Mouse (Mus musculus) heart, embryonic 14.5 days (tissue): ENCODE results near the gene Igfn1. TPM values are rescaled to one million over a fixed set of nuclear protein-coding genes. Genes with fewer than 3 reads are reported as not detected.

Source experiments
- ATAC-seq: fragments of 200-750 bp; cut with Nextera tagmentation; 2 replicates; pipeline ENCODE4 v1.8.0; 2017; ENCODE audit warnings: low read depth, moderate TSS enrichment; ENCODE audit not compliant: insufficient number of reproducible peaks, insufficient read depth, low FRiP score
- H3K27ac ChIP-seq, 2 experiments: fragments of 200-500 bp in 1 of 2; fragments of 300-500 bp in 1 of 2; sonication (generic) in 1 of 2; replicated peaks in 1 of 2; 2 replicates each; pipeline ENCODE4 v1.5.1; 2012 to 2014; ENCODE audit warnings: low read depth in 2 of 2, low read length in 2 of 2, control low read depth in 1 of 2, mild to moderate bottlenecking in 1 of 2, mixed read lengths in 1 of 2; ENCODE audit not compliant: control insufficient read depth in 1 of 2, insufficient read depth in 1 of 2
- H3K27me3 ChIP-seq: fragments of 300-500 bp; sonication (generic); 2 replicates; pipeline ENCODE4 v1.6.1; 2014; ENCODE audit warnings: mild to moderate bottlenecking, low read length, control low read depth; ENCODE audit not compliant: control insufficient read depth, insufficient read depth
- H3K36me3 ChIP-seq: fragments of 300-500 bp; sonication (generic); 2 replicates; pipeline ENCODE4 v1.6.1; 2014; ENCODE audit warnings: mild to moderate bottlenecking, control low read depth, low read length, mixed read lengths; ENCODE audit not compliant: control insufficient read depth, insufficient read depth
- H3K4me1 ChIP-seq, 2 experiments: fragments of 200-500 bp in 1 of 2; fragments of 300-500 bp in 1 of 2; sonication (generic) in 1 of 2; 2 replicates each; pipeline ENCODE4 v1.6.1; 2012 to 2014; ENCODE audit warnings: low read length in 2 of 2, control low read depth in 1 of 2, mixed read lengths in 1 of 2; ENCODE audit not compliant: control insufficient read depth in 2 of 2, insufficient read depth in 2 of 2
- H3K4me2 ChIP-seq: fragments of 300-500 bp; sonication (generic); 2 replicates; pipeline ENCODE4 v1.6.1; 2014; ENCODE audit warnings: mild to moderate bottlenecking, low read length
- H3K4me3 ChIP-seq, 2 experiments: fragments of 200-500 bp in 1 of 2; fragments of 300-500 bp in 1 of 2; sonication (generic) in 1 of 2; 2 replicates each; pipeline ENCODE4 v1.5.1; 2012 to 2014; ENCODE audit warnings: low read length in 2 of 2, mild to moderate bottlenecking in 2 of 2, control low read depth in 1 of 2, low read depth in 1 of 2, moderate library complexity in 1 of 2; ENCODE audit not compliant: control insufficient read depth in 1 of 2, insufficient read depth in 1 of 2
- H3K9ac ChIP-seq: fragments of 300-500 bp; sonication (generic); 2 replicates; pipeline ENCODE4 v1.6.1; 2014; ENCODE audit warnings: mild to moderate bottlenecking, low read length
- H3K9me3 ChIP-seq: fragments of 300-500 bp; sonication (generic); 2 replicates; pipeline ENCODE4 v1.6.1; 2016; ENCODE audit warnings: low read length, control low read depth; ENCODE audit not compliant: control insufficient read depth
- WGBS: fragments of 180-500 bp; shearing (Covaris S2); extraction: QIAGEN DNeasy Blood & Tissue Kit; methylation state at CpG from one replicate; pipeline ENCODE4 v1.1.7; 2014; 5-methylcytosine and 5-hydroxymethylcytosine counted together
- polyA plus RNA-seq: library from polyadenylated mRNA; unstranded; fragments of >200 nt; fragmentation: Nextera tagmentation; extraction: Ambion mirVana; gene quantifications from 2 replicates; pipeline ENCODE4 v1.2.1, GENCODE M21; 2014

Gene Igfn1
- polyA plus RNA-seq, 1 experiment from 2014 or later, result 0.08 TPM

- 0 out of 2 replicates have a peak, but pooled peaks cover 4% of the 10 kb centered on the region for H3K27me3 ChIP-seq
- no peak overlapping the region for H3K27ac ChIP-seq
- peak overlapping the region; percentile 56 to 67 for H3K4me3 ChIP-seq
- 0 out of 2 replicates have a peak, but pooled peaks have one; percentile 18 for ATAC-seq
- peak overlapping the region; percentile 66 for H3K9ac ChIP-seq
- H3K9me3 ChIP-seq, result no peaks in the 10 kb centered on the region
- H3K36me3 ChIP-seq, result no peaks in the 10 kb centered on the region
- 16% methylated on average over 8 of the region's 8 CpGs for WGBS
- H3K4me1 ChIP-seq, result peaks cover 5 to 12% of the 10 kb centered on the region in 2 experiments
- peak overlapping the region; percentile 93 for H3K4me2 ChIP-seq
Observed at GRCm38 (mm10) chr1:136008159-136008533, 2.0 kb upstream of the Igfn1 start.

- peak within 1 kb of the TSS; percentile 66 for H3K9ac ChIP-seq
- WGBS, result 3% methylated on average over 37 of the region's 37 CpGs
- no peaks in the 10 kb centered on the region for H3K9me3 ChIP-seq
- H3K27me3 ChIP-seq, result 0 out of 2 replicates have a peak, but pooled peaks cover 4% of the 10 kb centered on the region
- peak within 1 kb of the TSS; percentile 93 for H3K4me2 ChIP-seq
- peak within 1 kb of the TSS; percentile 56 to 67 for H3K4me3 ChIP-seq
- peaks cover 5 to 12% of the 10 kb centered on the region in 2 experiments for H3K4me1 ChIP-seq
- no peak within 1 kb of the TSS for H3K27ac ChIP-seq
- no peaks in the 10 kb centered on the region for H3K36me3 ChIP-seq
- peak; percentile 84 for ATAC-seq
Observed at GRCm38 (mm10) chr1:136007211-136008158, 1.3 kb upstream of the Igfn1 start, which contains the start of gene Tmem9. Gene Tmem9, plus strand, starts transcription at chr1:136008150.

GRCm38 (mm10) chr1:136001438-136001837 is 4.7 kb downstream of the Igfn1 start:
- peaks cover 3% of the 10 kb centered on the region; the same call in 1 of the 2 replicates for H3K9me3 ChIP-seq
- WGBS, result 79% methylated on average over 2 of the region's 2 CpGs
- H3K4me2 ChIP-seq, result no peak overlapping the region
- no peak for ATAC-seq
- H3K4me1 ChIP-seq, result peaks cover 2 to 6% of the 10 kb centered on the region in 2 experiments; a peak in 3 of 4 replicates
- H3K4me3 ChIP-seq, result no peak overlapping the region
- H3K27ac ChIP-seq, result no peak overlapping the region
- no peak overlapping the region for H3K9ac ChIP-seq
- 0 out of 2 replicates have a peak, but pooled peaks cover 4% of the 10 kb centered on the region for H3K27me3 ChIP-seq
- H3K36me3 ChIP-seq, result no peaks in the 10 kb centered on the region

GRCm38 (mm10) chr1:135999720-136000287 is 6.3 kb downstream of the Igfn1 start:
- no peak for ATAC-seq
- Histone ChIP-seq H3K27ac (no peak overlapping the region), H3K27me3 (no peaks in the 10 kb centered on the region), H3K9me3 (peaks cover 3% of the 10 kb centered on the region; the same call in 1 of the 2 replicates), H3K4me1 (peaks cover 2 to 6% of the 10 kb centered on the region in 2 experiments; a peak in 3 of 4 replicates), H3K36me3 (no peaks in the 10 kb centered on the region), H3K4me3 (no peak overlapping the region), H3K9ac (no peak overlapping the region), H3K4me2 (no peak overlapping the region)
- 33% methylated on average over 8 of the region's 8 CpGs for WGBS

GRCm38 (mm10) chr1:135997537-135997936 is 8.6 kb downstream of the Igfn1 start:
- no peak overlapping the region for H3K4me2 ChIP-seq
- no peak overlapping the region for H3K9ac ChIP-seq
- H3K9me3 ChIP-seq, result peaks cover 3% of the 10 kb centered on the region; the same call in 1 of the 2 replicates
- 55% methylated on average over 7 of the region's 7 CpGs for WGBS
- no peak overlapping the region for H3K27ac ChIP-seq
- no peak overlapping the region for H3K4me3 ChIP-seq
- H3K27me3 ChIP-seq, result no peaks in the 10 kb centered on the region
- H3K4me1 ChIP-seq, result peaks cover 6 to 10% of the 10 kb centered on the region in 2 experiments; a peak in 3 of 4 replicates
- no peak for ATAC-seq
- no peaks in the 10 kb centered on the region for H3K36me3 ChIP-seq

GRCm38 (mm10) chr1:135993470-135993869 is 12.7 kb downstream of the Igfn1 start:
- Histone ChIP-seq H3K27ac (no peak overlapping the region), H3K9ac (no peak overlapping the region), H3K4me3 (no peak overlapping the region), H3K4me1 (peaks cover 4% of the 10 kb centered on the region in 2 experiments; a peak in 2 of 4 replicates), H3K27me3 (no peaks in the 10 kb centered on the region), H3K4me2 (no peak overlapping the region), H3K9me3 (no peaks in the 10 kb centered on the region), H3K36me3 (no peaks in the 10 kb centered on the region)
- ATAC-seq, result no peak
- 62% methylated on average over 4 of the region's 4 CpGs for WGBS

- Histone ChIP-seq H3K36me3 (no peaks in the 10 kb centered on the region), H3K9me3 (no peaks in the 10 kb centered on the region)
- no peak for ATAC-seq
Observed at GRCm38 (mm10) chr1:135989876-135990275, 16.3 kb downstream of the Igfn1 start.

More at GRCm38 (mm10) chr1:135989876-135990275, 16.3 kb downstream of the Igfn1 start:
- no peak overlapping the region for H3K4me3 ChIP-seq
- H3K4me1 ChIP-seq, result peaks cover 4% of the 10 kb centered on the region in 2 experiments; a peak in 2 of 4 replicates
- H3K4me2 ChIP-seq, result no peak overlapping the region
- H3K27me3 ChIP-seq, result no peaks in the 10 kb centered on the region
- no peak overlapping the region for H3K27ac ChIP-seq
- H3K9ac ChIP-seq, result no peak overlapping the region
